Mouse (Mus musculus): ENCODE results near the gene Dusp8. TPM values are rescaled to one million over a fixed set of nuclear protein-coding genes. Genes with fewer than 3 reads are reported as not detected.

The Dusp8 gene
- polyA plus RNA-seq (2014; fragmentation: Illumina TruSeq; extraction: RNeasy Lipid Tissue Mini Kit (QIAGEN cat#74804); ENCODE audit: low read depth, low replicate concordance), result 0.28 TPM

GRCm38 (mm10) chr7:142095183-142095931, at the start of gene Dusp8:
Dusp8 (minus strand) TSS chr7:142095843.

GRCm38 (mm10) chr7:142144507-142144906, 48.9 kb upstream of the Dusp8 start, which contains the start of gene Gm45337:
Gm45337 (minus strand) TSS chr7:142144607.

GRCm38 (mm10) chr7:142135934-142136333, 40.3 kb upstream of the Dusp8 start, which contains the start of gene Gm39115:
Gm39115 (minus strand) TSS chr7:142136034.

GRCm38 (mm10) chr7:142120629-142121028, 25.0 kb upstream of the Dusp8 start, which contains the start of gene Gm45618:
Gm45618 (minus strand) TSS chr7:142120729.

GRCm38 (mm10) chr7:142060931-142061565, 34.6 kb downstream of the Dusp8 start, which contains the start of gene Mob2:
Mob2 (minus strand) TSS chr7:142061065.

Other genes starting within 250 kb of the Dusp8 start
- 47.6 TPM for gene Tollip, start 177.3 kb downstream of the Dusp8 start, polyA plus RNA-seq (2014; fragmentation: Illumina TruSeq; extraction: RNeasy Lipid Tissue Mini Kit (QIAGEN cat#74804); ENCODE audit: low read depth, low replicate concordance)
- not detected for gene Brsk2, start 146.1 kb downstream of the Dusp8 start, polyA plus RNA-seq (2014; fragmentation: Illumina TruSeq; extraction: RNeasy Lipid Tissue Mini Kit (QIAGEN cat#74804); ENCODE audit: low read depth, low replicate concordance)
- gene Mob2, start 34.8 kb downstream of the Dusp8 start, polyA plus RNA-seq (2014; fragmentation: Illumina TruSeq; extraction: RNeasy Lipid Tissue Mini Kit (QIAGEN cat#74804); ENCODE audit: low read depth, low replicate concordance), result 10.8 TPM
- not detected for gene Gm45618, start 24.9 kb upstream of the Dusp8 start, polyA plus RNA-seq (2014; fragmentation: Illumina TruSeq; extraction: RNeasy Lipid Tissue Mini Kit (QIAGEN cat#74804); ENCODE audit: low read depth, low replicate concordance)
- not detected for gene Gm39115, start 40.2 kb upstream of the Dusp8 start, polyA plus RNA-seq (2014; fragmentation: Illumina TruSeq; extraction: RNeasy Lipid Tissue Mini Kit (QIAGEN cat#74804); ENCODE audit: low read depth, low replicate concordance)
- not detected for gene Gm45337, start 48.8 kb upstream of the Dusp8 start, polyA plus RNA-seq (2014; fragmentation: Illumina TruSeq; extraction: RNeasy Lipid Tissue Mini Kit (QIAGEN cat#74804); ENCODE audit: low read depth, low replicate concordance)
- not detected for gene Gm29735, start 61.3 kb upstream of the Dusp8 start, polyA plus RNA-seq (2014; fragmentation: Illumina TruSeq; extraction: RNeasy Lipid Tissue Mini Kit (QIAGEN cat#74804); ENCODE audit: low read depth, low replicate concordance)
- not detected for gene Gm4553, start 69.9 kb upstream of the Dusp8 start, polyA plus RNA-seq (2014; fragmentation: Illumina TruSeq; extraction: RNeasy Lipid Tissue Mini Kit (QIAGEN cat#74804); ENCODE audit: low read depth, low replicate concordance)
- gene Krtap5-2, start 80.2 kb upstream of the Dusp8 start, polyA plus RNA-seq (2014; fragmentation: Illumina TruSeq; extraction: RNeasy Lipid Tissue Mini Kit (QIAGEN cat#74804); ENCODE audit: low read depth, low replicate concordance), result not detected
- not detected for gene Gm10153, start 94.5 kb upstream of the Dusp8 start, polyA plus RNA-seq (2014; fragmentation: Illumina TruSeq; extraction: RNeasy Lipid Tissue Mini Kit (QIAGEN cat#74804); ENCODE audit: low read depth, low replicate concordance)
- gene Krtap5-3, start 105.5 kb upstream of the Dusp8 start, polyA plus RNA-seq (2014; fragmentation: Illumina TruSeq; extraction: RNeasy Lipid Tissue Mini Kit (QIAGEN cat#74804); ENCODE audit: low read depth, low replicate concordance), result not detected
- gene Gm7579, start 116.0 kb upstream of the Dusp8 start, polyA plus RNA-seq (2014; fragmentation: Illumina TruSeq; extraction: RNeasy Lipid Tissue Mini Kit (QIAGEN cat#74804); ENCODE audit: low read depth, low replicate concordance), result not detected
- gene Krtap5-5, start 134.1 kb upstream of the Dusp8 start, polyA plus RNA-seq (2014; fragmentation: Illumina TruSeq; extraction: RNeasy Lipid Tissue Mini Kit (QIAGEN cat#74804); ENCODE audit: low read depth, low replicate concordance), result not detected
- gene Gm40460, start 145.2 kb upstream of the Dusp8 start, polyA plus RNA-seq (2014; fragmentation: Illumina TruSeq; extraction: RNeasy Lipid Tissue Mini Kit (QIAGEN cat#74804); ENCODE audit: low read depth, low replicate concordance), result not detected
- not detected for gene Gm2431, start 162.5 kb upstream of the Dusp8 start, polyA plus RNA-seq (2014; fragmentation: Illumina TruSeq; extraction: RNeasy Lipid Tissue Mini Kit (QIAGEN cat#74804); ENCODE audit: low read depth, low replicate concordance)
- not detected for gene Gm4559, start 178.5 kb upstream of the Dusp8 start, polyA plus RNA-seq (2014; fragmentation: Illumina TruSeq; extraction: RNeasy Lipid Tissue Mini Kit (QIAGEN cat#74804); ENCODE audit: low read depth, low replicate concordance)
- gene Krtap5-1, start 201.3 kb upstream of the Dusp8 start, polyA plus RNA-seq (2014; fragmentation: Illumina TruSeq; extraction: RNeasy Lipid Tissue Mini Kit (QIAGEN cat#74804); ENCODE audit: low read depth, low replicate concordance), result not detected
- not detected for gene Krtap5-4, start 207.7 kb upstream of the Dusp8 start, polyA plus RNA-seq (2014; fragmentation: Illumina TruSeq; extraction: RNeasy Lipid Tissue Mini Kit (QIAGEN cat#74804); ENCODE audit: low read depth, low replicate concordance)

All from kidney, adult 10 weeks (tissue).